Mouse (Mus musculus): Measurements from ENCODE around the gene Prrc2b.

- TF ChIP-seq CTCF (IDR thresholded peaks at IDR 0.05; ENCODE audit: control insufficient read depth, insufficient read depth, insufficient replicate concordance, low read depth, low read length) (no peak), POLR2A (IDR thresholded peaks at IDR 0.05; ENCODE audit: control insufficient read depth, low read depth, low read length) (no peak)
Observed at GRCm38 (mm10) chr2:32258887-32259533, 108.1 kb downstream of the Prrc2b start.

Data from testis, adult 2 months (tissue).